Mouse (Mus musculus): ENCODE results near the gene Lpp. TPM values are rescaled to one million over a fixed set of nuclear protein-coding genes. Genes with fewer than 3 reads are reported as not detected.
A peak's percentile ranks its signal among the peaks of the same experiment; 100 is the strongest.

The Lpp gene
- polyA plus RNA-seq, 1 experiment from 2014 or later = 28.3 TPM

- in situ Hi-C loops (cut with MboI; ENCODE audit: low pct_unique_long_range_greater_than_20kb) = no loop called here
- ChIA-PET POLR2A (interaction anchor here (0.6 kb wide), 1 partner anchor 856 kb away, joined by 3 read pairs; no protein-coding TSS in a partner anchor), CTCF (interaction anchor here (1.4 kb wide), 1 partner anchor 26 kb away, joined by 3 read pairs; no protein-coding TSS in a partner anchor)
- H3K27me3 ChIP-seq = no peaks in the 10 kb centered on the region
- no peak for DNase-seq (ENCODE audit: low read depth, low spot score)
- TF ChIP-seq CTCF (IDR thresholded peaks at IDR 0.05) = no peak
- no peak for ATAC-seq
Observed at GRCm38 (mm10) chr16:24780545-24780944, 387.2 kb downstream of the Lpp start.

DNA sequence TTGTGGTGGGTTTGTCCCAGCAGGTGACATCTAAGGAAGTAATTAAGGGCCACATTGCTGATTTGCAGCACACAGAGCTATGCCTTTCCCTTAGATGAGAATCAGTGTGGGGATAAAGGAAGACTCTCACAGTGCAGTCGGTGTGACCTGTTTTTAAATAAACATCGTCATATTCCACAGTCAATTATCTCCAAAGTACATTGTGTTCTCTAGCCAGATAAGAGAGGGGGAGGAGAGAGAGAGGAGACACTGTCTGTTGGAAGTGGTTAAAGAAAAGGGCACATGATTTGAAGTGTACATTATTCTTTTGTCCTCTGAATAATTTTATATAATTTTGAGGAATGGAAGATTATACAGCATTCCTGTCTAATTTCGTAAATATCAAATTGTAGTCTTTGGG is 388.6 kb downstream of the Lpp start:
- POLR2A ChIA-PET = no interaction called here
- in situ Hi-C loops (cut with MboI; ENCODE audit: low pct_unique_long_range_greater_than_20kb) = no loop called here
- no peaks in the 10 kb centered on the region for H3K27me3 ChIP-seq
- ATAC-seq = no peak
- TF ChIP-seq CTCF (IDR thresholded peaks at IDR 0.05) = no peak
- no peak for DNase-seq (ENCODE audit: low read depth, low spot score)
- CTCF ChIA-PET = no interaction called here

- in situ Hi-C loops (cut with MboI; ENCODE audit: low pct_unique_long_range_greater_than_20kb) = no loop called here
- POLR2A ChIA-PET = no interaction called here
- no peak for TF ChIP-seq CTCF (IDR thresholded peaks at IDR 0.05)
Observed at GRCm38 (mm10) chr16:24785651-24786050, 392.3 kb downstream of the Lpp start.

DNA sequence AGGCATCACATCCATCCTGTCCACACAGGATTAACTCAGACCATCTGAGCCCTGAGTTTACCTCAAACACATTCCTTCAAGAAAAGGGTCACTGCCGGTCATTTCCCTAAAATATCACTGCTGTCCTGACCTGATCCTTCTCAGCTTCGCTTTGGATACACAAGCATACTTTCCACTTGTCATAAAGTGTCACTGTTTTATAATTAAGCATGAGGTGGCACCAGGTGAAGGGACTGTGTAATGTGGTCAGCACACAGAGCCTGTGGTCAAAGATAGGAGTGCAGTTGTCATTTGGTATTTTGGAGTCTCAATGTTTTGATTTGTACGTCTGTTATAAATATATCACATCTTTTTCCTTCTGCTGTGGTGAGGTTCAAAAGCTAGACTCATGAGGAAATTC is 395.7 kb downstream of the Lpp start:
- in situ Hi-C loops (cut with MboI; ENCODE audit: low pct_unique_long_range_greater_than_20kb) = no loop called here
- CTCF ChIA-PET = no interaction called here
- POLR2A ChIA-PET = no interaction called here
- H3K27me3 ChIP-seq = no peaks in the 10 kb centered on the region
- TF ChIP-seq CTCF (IDR thresholded peaks at IDR 0.05) = no peak
- DNase-seq (ENCODE audit: low read depth, low spot score) (no peak), ATAC-seq (no peak)

More at GRCm38 (mm10) chr16:24785651-24786050, 392.3 kb downstream of the Lpp start:
- H3K27me3 ChIP-seq = no peaks in the 10 kb centered on the region
- no peak for DNase-seq (ENCODE audit: low read depth, low spot score)
- no peak for ATAC-seq
- CTCF ChIA-PET = no interaction called here

DNA sequence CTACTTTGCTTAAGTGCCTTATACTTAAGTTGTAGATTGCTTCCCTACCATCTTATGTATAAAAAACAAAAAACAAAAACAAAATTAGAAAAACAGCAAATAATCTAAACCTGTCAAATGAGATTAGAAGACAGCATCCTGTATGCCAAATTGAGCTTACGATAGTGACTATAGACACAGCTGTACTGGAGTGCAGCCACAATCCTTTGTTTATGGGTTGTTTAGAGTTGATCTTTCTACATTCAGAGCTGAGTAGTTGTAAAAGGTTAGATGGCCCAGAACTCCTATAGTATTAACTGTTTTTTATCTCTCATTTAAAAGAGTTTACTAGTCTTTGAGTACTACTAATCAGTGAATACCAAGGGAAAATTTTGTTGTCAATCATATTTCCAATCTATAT is 398.1 kb downstream of the Lpp start:
- TF ChIP-seq CTCF (IDR thresholded peaks at IDR 0.05) = no peak
- H3K27me3 ChIP-seq = no peaks in the 10 kb centered on the region
- CTCF ChIA-PET = interaction anchor here (1.0 to 1.4 kb wide), 2 partner anchors 14 to 268 kb away, joined by 3 read pairs; no protein-coding TSS in a partner anchor
- no peak for ATAC-seq
- no peak for DNase-seq (ENCODE audit: low read depth, low spot score)
- POLR2A ChIA-PET = no interaction called here
- in situ Hi-C loops (cut with MboI; ENCODE audit: low pct_unique_long_range_greater_than_20kb) = no loop called here

- POLR2A ChIA-PET = no interaction called here
- CTCF ChIA-PET = interaction anchor here (1.0 to 1.4 kb wide), 2 partner anchors 14 to 267 kb away, joined by 3 read pairs; no protein-coding TSS in a partner anchor
- TF ChIP-seq CTCF (IDR thresholded peaks at IDR 0.05) = no peak
- in situ Hi-C loops (cut with MboI; ENCODE audit: low pct_unique_long_range_greater_than_20kb) = no loop called here
- H3K27me3 ChIP-seq = no peaks in the 10 kb centered on the region
- ATAC-seq (no peak), DNase-seq (ENCODE audit: low read depth, low spot score) (no peak)
Observed at GRCm38 (mm10) chr16:24791984-24792383, 398.7 kb downstream of the Lpp start.

DNA sequence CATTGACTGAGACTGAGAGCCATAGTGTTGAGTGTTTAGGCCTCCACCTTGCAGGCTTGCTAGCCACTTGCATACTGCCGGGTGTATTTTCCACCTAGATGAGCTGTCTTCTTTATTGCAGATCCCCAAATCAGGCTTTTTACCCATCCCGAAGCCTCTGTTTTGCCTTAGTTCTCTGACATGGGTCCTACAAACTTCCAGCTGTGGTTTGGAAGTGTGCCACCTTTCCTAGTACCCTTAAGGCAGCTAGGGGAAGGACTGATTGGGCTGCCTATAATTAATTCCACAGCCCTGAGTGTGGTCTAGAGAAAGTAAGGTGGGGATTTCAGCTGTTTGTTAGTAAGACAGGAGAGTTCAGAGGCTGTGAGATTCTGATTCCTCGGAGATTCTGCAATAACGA is 399.5 kb downstream of the Lpp start:
- ChIA-PET POLR2A (no interaction called here), CTCF (no interaction called here)
- DNase-seq (ENCODE audit: low read depth, low spot score) (no peak), ATAC-seq (no peak)
- TF ChIP-seq CTCF (IDR thresholded peaks at IDR 0.05) = no peak
- no peaks in the 10 kb centered on the region for H3K27me3 ChIP-seq
- in situ Hi-C loops (cut with MboI; ENCODE audit: low pct_unique_long_range_greater_than_20kb) = no loop called here

DNA sequence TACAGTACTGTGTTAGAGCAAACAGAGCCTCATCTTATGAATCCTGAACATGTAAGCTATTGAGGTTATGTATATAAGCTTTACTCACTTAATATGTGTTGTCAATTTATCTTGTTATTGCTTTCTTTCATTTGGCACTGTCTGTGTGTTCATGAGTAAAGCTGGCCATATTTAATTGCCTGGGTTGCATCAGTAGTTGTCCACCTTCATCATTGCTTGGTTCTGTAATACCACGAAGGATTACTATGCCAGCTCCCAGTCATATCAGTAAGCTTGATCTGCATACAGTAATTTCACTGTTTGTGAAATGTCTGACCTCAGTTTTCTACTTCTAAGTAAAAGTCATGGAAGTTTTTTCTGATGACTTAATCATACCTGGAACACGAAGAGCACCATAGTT is 401.4 kb downstream of the Lpp start:
- ATAC-seq = no peak
- no peaks in the 10 kb centered on the region for H3K27me3 ChIP-seq
- POLR2A ChIA-PET = no interaction called here
- no peak for DNase-seq (ENCODE audit: low read depth, low spot score)
- in situ Hi-C loops (cut with MboI; ENCODE audit: low pct_unique_long_range_greater_than_20kb) = no loop called here
- TF ChIP-seq CTCF (IDR thresholded peaks at IDR 0.05) = no peak
- CTCF ChIA-PET = no interaction called here

DNA sequence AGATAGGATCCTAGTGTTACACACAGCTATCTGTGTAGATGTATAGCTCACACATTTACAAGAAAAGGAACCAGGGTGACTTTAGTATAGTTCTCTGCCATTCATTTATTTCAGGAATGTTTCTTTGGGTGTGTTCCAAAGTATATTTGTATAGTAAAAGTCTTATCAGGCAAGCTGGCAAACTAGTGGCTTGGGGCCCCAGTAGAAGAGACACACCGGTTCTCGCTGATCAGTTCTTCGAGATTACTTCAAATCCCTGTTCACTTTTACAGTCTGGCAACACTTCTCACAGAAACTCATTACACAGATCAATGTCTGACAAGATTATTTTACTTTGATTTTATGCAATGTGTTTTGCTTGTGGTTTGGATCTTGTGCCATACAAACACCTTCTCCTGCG is 408.0 kb downstream of the Lpp start:
- no peak for ATAC-seq
- TF ChIP-seq CTCF (IDR thresholded peaks at IDR 0.05) = no peak
- no peaks in the 10 kb centered on the region for H3K27me3 ChIP-seq
- ChIA-PET POLR2A (interaction anchor here (0.7 kb wide), 1 partner anchor 259 kb away, joined by 3 read pairs; no protein-coding TSS in a partner anchor), CTCF (no interaction called here)
- in situ Hi-C loops (cut with MboI; ENCODE audit: low pct_unique_long_range_greater_than_20kb) = no loop called here
- no peak for DNase-seq (ENCODE audit: low read depth, low spot score)

- H3K27me3 ChIP-seq = no peaks in the 10 kb centered on the region
- ChIA-PET POLR2A (interaction anchor here (0.7 kb wide), 2 partner anchors 258 to 314 kb away, joined by 3 to 10 read pairs; no protein-coding TSS in a partner anchor), CTCF (no interaction called here)
- no peak for DNase-seq (ENCODE audit: low read depth, low spot score)
- TF ChIP-seq CTCF (IDR thresholded peaks at IDR 0.05) = no peak
- no peak for ATAC-seq
- in situ Hi-C loops (cut with MboI; ENCODE audit: low pct_unique_long_range_greater_than_20kb) = no loop called here
Observed at GRCm38 (mm10) chr16:24801780-24802179, 408.5 kb downstream of the Lpp start.

- no peaks in the 10 kb centered on the region for H3K27me3 ChIP-seq
- ATAC-seq (no peak), DNase-seq (ENCODE audit: low read depth, low spot score) (no peak)
- ChIA-PET POLR2A (interaction anchor here (0.6 kb wide), 1 partner anchor 237 kb away, joined by 4 read pairs; no protein-coding TSS in a partner anchor), CTCF (interaction anchor here (0.8 kb wide), 1 partner anchor 14 kb away, joined by 3 read pairs; no protein-coding TSS in a partner anchor)
- in situ Hi-C loops (cut with MboI; ENCODE audit: low pct_unique_long_range_greater_than_20kb) = no loop called here
- TF ChIP-seq CTCF (IDR thresholded peaks at IDR 0.05) = no peak
Observed at GRCm38 (mm10) chr16:24806093-24806492, 412.8 kb downstream of the Lpp start.

DNA sequence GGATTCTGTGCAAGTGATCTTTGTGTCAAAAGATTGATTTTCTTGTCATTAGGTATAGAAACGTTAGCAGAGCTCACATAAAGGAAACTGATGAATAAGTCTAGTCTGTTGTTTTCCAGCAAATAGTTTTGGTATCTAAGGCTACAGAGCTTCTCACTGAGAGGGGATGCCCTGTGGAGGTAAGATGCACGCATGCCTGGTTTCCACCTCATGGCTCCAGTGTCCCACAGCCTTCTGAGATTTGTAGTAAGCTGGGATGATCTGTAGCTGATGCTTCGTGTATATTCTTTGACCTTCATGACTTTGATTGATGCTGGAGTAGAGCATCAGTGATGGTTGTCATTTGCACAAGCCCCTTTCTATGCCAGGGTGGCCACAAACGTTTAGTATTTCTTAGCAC is 414.3 kb downstream of the Lpp start:
- H3K27me3 ChIP-seq = no peaks in the 10 kb centered on the region
- ChIA-PET POLR2A (no interaction called here), CTCF (interaction anchor here (1.6 kb wide), 1 partner anchor 8 kb away, joined by 4 read pairs; no protein-coding TSS in a partner anchor)
- TF ChIP-seq CTCF (IDR thresholded peaks at IDR 0.05) = no peak
- in situ Hi-C loops (cut with MboI; ENCODE audit: low pct_unique_long_range_greater_than_20kb) = no loop called here
- DNase-seq (ENCODE audit: low read depth, low spot score) (no peak), ATAC-seq (peak; percentile 65)
